Mouse (Mus musculus) megakaryocyte-erythroid progenitor cell, adult 5-6 weeks (primary cell): ENCODE measurements around the gene Dnase1. TPM values are rescaled to one million over a fixed set of nuclear protein-coding genes. Genes with fewer than 3 reads are reported as not detected.
"Not testable (repeated sequence)": the region's sequence is repeated elsewhere in the genome, so short reads cannot be mapped to it uniquely, and the experiment has no call there.

Source experiments
- ATAC-seq: replicated peaks from 2 replicates; pipeline ENCODE4 v1.8.0; 2016; ENCODE audit warnings: mild to moderate bottlenecking, inconsistent platforms; ENCODE audit not compliant: severe bottlenecking, poor library complexity, low FRiP score, low TSS enrichment
- total RNA-seq, 2 experiments: library from RNA; stranded (forward) in 1 of 2; stranded (reverse) in 1 of 2; fragments of 200-1000, 215-1000 nt in 1 of 2; fragments of >200 nt in 1 of 2; fragmentation: Nextera tagmentation in 1 of 2; gene quantifications; 2 replicates each; pipeline ENCODE4 v1.2.3; 2014 to 2017

Dnase1 gene
- not detected in 2 replicates for total RNA-seq (2014; fragmentation: Nextera tagmentation)
- total RNA-seq (2017): 0.11 and 0.75 TPM in 2 replicates

- ATAC-seq: no peak
Measured at GRCm38 (mm10) chr16:4036807-4037206, at the start of gene Dnase1. TSS of gene Dnase1 (plus strand) at chr16:4036942.

- ATAC-seq: no peak
Measured at GRCm38 (mm10) chr16:3988410-3988809, 48.3 kb upstream of the Dnase1 start.

GRCm38 (mm10) chr16:4003489-4004398 is 33.0 kb upstream of the Dnase1 start, which contains the start of gene Slx4:
TSS of gene Slx4 (minus strand) at chr16:4003770.
- peak; percentile 89 for ATAC-seq

GRCm38 (mm10) chr16:4012882-4013570 is 23.7 kb upstream of the Dnase1 start:
- peak; percentile 95 for ATAC-seq

- no peak for ATAC-seq
Measured at GRCm38 (mm10) chr16:4014040-4014668, 22.6 kb upstream of the Dnase1 start.

- ATAC-seq: not testable (repeated sequence)
Measured at GRCm38 (mm10) chr16:4016786-4017185, 20.0 kb upstream of the Dnase1 start.

- not testable (repeated sequence) for ATAC-seq
Measured at GRCm38 (mm10) chr16:4017466-4017865, 19.3 kb upstream of the Dnase1 start.

- no peak for ATAC-seq
Measured at GRCm38 (mm10) chr16:4021241-4021640, 15.5 kb upstream of the Dnase1 start.

GRCm38 (mm10) chr16:4022719-4023118 is 14.0 kb upstream of the Dnase1 start:
- no peak for ATAC-seq

GRCm38 (mm10) chr16:4026672-4027071 is 10.1 kb upstream of the Dnase1 start:
- no peak for ATAC-seq

- ATAC-seq: no peak
Measured at GRCm38 (mm10) chr16:4027211-4027610, 9.5 kb upstream of the Dnase1 start.

GRCm38 (mm10) chr16:4029371-4029841 is 7.3 kb upstream of the Dnase1 start:
- ATAC-seq: no peak

GRCm38 (mm10) chr16:4030501-4030900 is 6.2 kb upstream of the Dnase1 start:
- no peak for ATAC-seq

GRCm38 (mm10) chr16:4031441-4032274 is 5.1 kb upstream of the Dnase1 start:
- no peak for ATAC-seq

- ATAC-seq: peak; percentile 44
Measured at GRCm38 (mm10) chr16:4032341-4032748, 4.4 kb upstream of the Dnase1 start.

- peak; percentile 64 for ATAC-seq
Measured at GRCm38 (mm10) chr16:4033971-4034370, 2.8 kb upstream of the Dnase1 start.

- ATAC-seq: no peak
Measured at GRCm38 (mm10) chr16:4034476-4034875, 2.3 kb upstream of the Dnase1 start.

GRCm38 (mm10) chr16:4035575-4035974 is 1.2 kb upstream of the Dnase1 start:
- no peak for ATAC-seq

GRCm38 (mm10) chr16:4037690-4038089 is 948 bp downstream of the Dnase1 start:
- ATAC-seq: no peak
